Mouse (Mus musculus): Measurements from ENCODE around the gene Sap25.

GRCm38 (mm10) chr5:137660064-137660688 lies 19.0 kb downstream of the Sap25 start:
- TF ChIP-seq CTCF (IDR thresholded peaks at IDR 0.05; ENCODE audit: low read depth) (no peak), EP300 (IDR thresholded peaks at IDR 0.05; ENCODE audit: low read depth) (no peak)

Data from liver, embryonic 14.5 days (tissue).